Mouse (Mus musculus): ENCODE data around the gene Gria1. TPM values are rescaled to one million over a fixed set of nuclear protein-coding genes. Genes with fewer than 3 reads are reported as not detected.

Gria1 gene
- polyA plus RNA-seq, 1 experiment from 2014 or later: 1.1 TPM

- 80% methylated on average over 14 of the region's 14 CpGs for WGBS
- H3K36me3 ChIP-seq (ENCODE audit: control insufficient read depth, insufficient read depth, low read length): no peaks in the 10 kb centered on the region
- H3K27me3 ChIP-seq (replicated peaks; ENCODE audit: control insufficient read depth, insufficient read depth, low read length): no peaks in the 10 kb centered on the region
- H3K9me3 ChIP-seq (ENCODE audit: control insufficient read depth, low read length): no peaks in the 10 kb centered on the region
- ATAC-seq (replicated peaks; ENCODE audit: low FRiP score, low TSS enrichment, low read depth) (no peak), DNase-seq (ENCODE audit: low spot score) (no peak)
- H3K4me1 ChIP-seq (replicated peaks; ENCODE audit: control insufficient read depth, insufficient read depth, low read length): no peaks in the 10 kb centered on the region
- H3K27ac ChIP-seq (ENCODE audit: low read depth): no peak overlapping the region
- no peak overlapping the region for H3K4me3 ChIP-seq (ENCODE audit: low read depth, low read length)
- H3K4me2 ChIP-seq (ENCODE audit: low read length): no peak overlapping the region
- no peak overlapping the region for H3K9ac ChIP-seq (ENCODE audit: low read length)
Observed at GRCm38 (mm10) chr11:57140162-57140780, 129.1 kb downstream of the Gria1 start.

- Histone ChIP-seq H3K36me3 (ENCODE audit: control insufficient read depth, insufficient read depth, low read length) (no peaks in the 10 kb centered on the region), H3K9ac (ENCODE audit: low read length) (no peak overlapping the region), H3K4me2 (ENCODE audit: low read length) (no peak overlapping the region), H3K27me3 (replicated peaks; ENCODE audit: control insufficient read depth, insufficient read depth, low read length) (no peaks in the 10 kb centered on the region), H3K4me1 (replicated peaks; ENCODE audit: control insufficient read depth, insufficient read depth, low read length) (no peaks in the 10 kb centered on the region), H3K4me3 (ENCODE audit: low read depth, low read length) (no peak overlapping the region), H3K9me3 (ENCODE audit: control insufficient read depth, low read length) (no peaks in the 10 kb centered on the region), H3K27ac (ENCODE audit: low read depth) (no peak overlapping the region)
- 84% methylated on average over 5 of the region's 5 CpGs for WGBS
- ATAC-seq (replicated peaks; ENCODE audit: low FRiP score, low TSS enrichment, low read depth) (no peak), DNase-seq (ENCODE audit: low spot score) (no peak)
Observed at GRCm38 (mm10) chr11:57143681-57144080, 132.5 kb downstream of the Gria1 start.

- H3K9ac ChIP-seq (ENCODE audit: low read length): no peak overlapping the region
Observed at GRCm38 (mm10) chr11:57145192-57145591, 134.0 kb downstream of the Gria1 start.

GRCm38 (mm10) chr11:57145704-57146103 is 134.5 kb downstream of the Gria1 start:
- no peak for DNase-seq (ENCODE audit: low spot score)
- Histone ChIP-seq H3K4me1 (replicated peaks; ENCODE audit: control insufficient read depth, insufficient read depth, low read length) (no peaks in the 10 kb centered on the region), H3K4me3 (ENCODE audit: low read depth, low read length) (no peak overlapping the region), H3K27me3 (replicated peaks; ENCODE audit: control insufficient read depth, insufficient read depth, low read length) (no peaks in the 10 kb centered on the region), H3K27ac (ENCODE audit: low read depth) (no peak overlapping the region), H3K9me3 (ENCODE audit: control insufficient read depth, low read length) (no peaks in the 10 kb centered on the region), H3K9ac (ENCODE audit: low read length) (no peak overlapping the region), H3K36me3 (ENCODE audit: control insufficient read depth, insufficient read depth, low read length) (no peaks in the 10 kb centered on the region), H3K4me2 (ENCODE audit: low read length) (no peak overlapping the region)
- ATAC-seq (replicated peaks; ENCODE audit: low FRiP score, low TSS enrichment, low read depth): no peak
- WGBS: 48% methylated on average over 7 of the region's 7 CpGs

More at GRCm38 (mm10) chr11:57145192-57145591, 134.0 kb downstream of the Gria1 start:
- ATAC-seq (replicated peaks; ENCODE audit: low FRiP score, low TSS enrichment, low read depth) (no peak), DNase-seq (ENCODE audit: low spot score) (no peak)
- 76% methylated on average over 7 of the region's 7 CpGs for WGBS
- Histone ChIP-seq H3K9me3 (ENCODE audit: control insufficient read depth, low read length) (no peaks in the 10 kb centered on the region), H3K27ac (ENCODE audit: low read depth) (no peak overlapping the region), H3K4me2 (ENCODE audit: low read length) (no peak overlapping the region), H3K4me1 (replicated peaks; ENCODE audit: control insufficient read depth, insufficient read depth, low read length) (no peaks in the 10 kb centered on the region), H3K4me3 (ENCODE audit: low read depth, low read length) (no peak overlapping the region), H3K27me3 (replicated peaks; ENCODE audit: control insufficient read depth, insufficient read depth, low read length) (no peaks in the 10 kb centered on the region), H3K36me3 (ENCODE audit: control insufficient read depth, insufficient read depth, low read length) (no peaks in the 10 kb centered on the region)

GRCm38 (mm10) chr11:57151674-57152073 is 140.5 kb downstream of the Gria1 start:
- Histone ChIP-seq H3K27ac (ENCODE audit: low read depth) (no peak overlapping the region), H3K9me3 (ENCODE audit: control insufficient read depth, low read length) (no peaks in the 10 kb centered on the region), H3K4me2 (ENCODE audit: low read length) (no peak overlapping the region), H3K4me3 (ENCODE audit: low read depth, low read length) (no peak overlapping the region), H3K36me3 (ENCODE audit: control insufficient read depth, insufficient read depth, low read length) (no peaks in the 10 kb centered on the region), H3K4me1 (replicated peaks; ENCODE audit: control insufficient read depth, insufficient read depth, low read length) (no peaks in the 10 kb centered on the region), H3K9ac (ENCODE audit: low read length) (no peak overlapping the region), H3K27me3 (replicated peaks; ENCODE audit: control insufficient read depth, insufficient read depth, low read length) (no peaks in the 10 kb centered on the region)
- WGBS: 76% methylated on average over 4 of the region's 4 CpGs
- DNase-seq (ENCODE audit: low spot score): no peak
- ATAC-seq (replicated peaks; ENCODE audit: low FRiP score, low TSS enrichment, low read depth): no peak

- Histone ChIP-seq H3K36me3 (ENCODE audit: control insufficient read depth, insufficient read depth, low read length) (no peaks in the 10 kb centered on the region), H3K27me3 (replicated peaks; ENCODE audit: control insufficient read depth, insufficient read depth, low read length) (no peaks in the 10 kb centered on the region), H3K9ac (ENCODE audit: low read length) (no peak overlapping the region), H3K27ac (ENCODE audit: low read depth) (no peak overlapping the region), H3K9me3 (ENCODE audit: control insufficient read depth, low read length) (no peaks in the 10 kb centered on the region), H3K4me3 (ENCODE audit: low read depth, low read length) (no peak overlapping the region), H3K4me2 (ENCODE audit: low read length) (no peak overlapping the region), H3K4me1 (replicated peaks; ENCODE audit: control insufficient read depth, insufficient read depth, low read length) (no peaks in the 10 kb centered on the region)
- DNase-seq (ENCODE audit: low spot score) (no peak), ATAC-seq (replicated peaks; ENCODE audit: low FRiP score, low TSS enrichment, low read depth) (no peak)
- WGBS: 48% methylated on average over 8 of the region's 8 CpGs
Observed at GRCm38 (mm10) chr11:57154998-57155397, 143.8 kb downstream of the Gria1 start.

GRCm38 (mm10) chr11:57159412-57159811 is 148.2 kb downstream of the Gria1 start:
- Histone ChIP-seq H3K27me3 (replicated peaks; ENCODE audit: control insufficient read depth, insufficient read depth, low read length) (no peaks in the 10 kb centered on the region), H3K4me3 (ENCODE audit: low read depth, low read length) (no peak overlapping the region), H3K9ac (ENCODE audit: low read length) (no peak overlapping the region), H3K27ac (ENCODE audit: low read depth) (no peak overlapping the region), H3K9me3 (ENCODE audit: control insufficient read depth, low read length) (no peaks in the 10 kb centered on the region), H3K36me3 (ENCODE audit: control insufficient read depth, insufficient read depth, low read length) (no peaks in the 10 kb centered on the region), H3K4me1 (replicated peaks; ENCODE audit: control insufficient read depth, insufficient read depth, low read length) (no peaks in the 10 kb centered on the region), H3K4me2 (ENCODE audit: low read length) (no peak overlapping the region)
- DNase-seq (ENCODE audit: low spot score): no peak
- 65% methylated on average over 3 of the region's 3 CpGs for WGBS
- ATAC-seq (replicated peaks; ENCODE audit: low FRiP score, low TSS enrichment, low read depth): no peak

- Histone ChIP-seq H3K27me3 (replicated peaks; ENCODE audit: control insufficient read depth, insufficient read depth, low read length) (no peaks in the 10 kb centered on the region), H3K4me1 (replicated peaks; ENCODE audit: control insufficient read depth, insufficient read depth, low read length) (no peaks in the 10 kb centered on the region), H3K9ac (ENCODE audit: low read length) (no peak overlapping the region), H3K9me3 (ENCODE audit: control insufficient read depth, low read length) (no peaks in the 10 kb centered on the region), H3K4me3 (ENCODE audit: low read depth, low read length) (no peak overlapping the region), H3K27ac (ENCODE audit: low read depth) (no peak overlapping the region), H3K36me3 (ENCODE audit: control insufficient read depth, insufficient read depth, low read length) (no peaks in the 10 kb centered on the region), H3K4me2 (ENCODE audit: low read length) (no peak overlapping the region)
- no peak for DNase-seq (ENCODE audit: low spot score)
- 87% methylated on average over 8 of the region's 8 CpGs for WGBS
- no peak for ATAC-seq (replicated peaks; ENCODE audit: low FRiP score, low TSS enrichment, low read depth)
Observed at GRCm38 (mm10) chr11:57160076-57160475, 148.9 kb downstream of the Gria1 start.

- Histone ChIP-seq H3K4me1 (replicated peaks; ENCODE audit: control insufficient read depth, insufficient read depth, low read length) (no peaks in the 10 kb centered on the region), H3K9me3 (ENCODE audit: control insufficient read depth, low read length) (no peaks in the 10 kb centered on the region), H3K27ac (ENCODE audit: low read depth) (no peak overlapping the region), H3K36me3 (ENCODE audit: control insufficient read depth, insufficient read depth, low read length) (no peaks in the 10 kb centered on the region), H3K4me2 (ENCODE audit: low read length) (no peak overlapping the region), H3K27me3 (replicated peaks; ENCODE audit: control insufficient read depth, insufficient read depth, low read length) (no peaks in the 10 kb centered on the region), H3K9ac (ENCODE audit: low read length) (no peak overlapping the region), H3K4me3 (ENCODE audit: low read depth, low read length) (no peak overlapping the region)
- ATAC-seq (replicated peaks; ENCODE audit: low FRiP score, low TSS enrichment, low read depth) (no peak), DNase-seq (ENCODE audit: low spot score) (no peak)
- WGBS: 92% methylated on average over 6 of the region's 6 CpGs
Observed at GRCm38 (mm10) chr11:57162931-57163330, 151.7 kb downstream of the Gria1 start.
